Mouse (Mus musculus): ENCODE measurements at regions not wholly inside any gene's neighbourhood (a gene's known extent, or its start where the extent isn't known, plus 50 kb on each side); places are given as distances from the start of the nearest gene placed in this dataset.

DNA sequence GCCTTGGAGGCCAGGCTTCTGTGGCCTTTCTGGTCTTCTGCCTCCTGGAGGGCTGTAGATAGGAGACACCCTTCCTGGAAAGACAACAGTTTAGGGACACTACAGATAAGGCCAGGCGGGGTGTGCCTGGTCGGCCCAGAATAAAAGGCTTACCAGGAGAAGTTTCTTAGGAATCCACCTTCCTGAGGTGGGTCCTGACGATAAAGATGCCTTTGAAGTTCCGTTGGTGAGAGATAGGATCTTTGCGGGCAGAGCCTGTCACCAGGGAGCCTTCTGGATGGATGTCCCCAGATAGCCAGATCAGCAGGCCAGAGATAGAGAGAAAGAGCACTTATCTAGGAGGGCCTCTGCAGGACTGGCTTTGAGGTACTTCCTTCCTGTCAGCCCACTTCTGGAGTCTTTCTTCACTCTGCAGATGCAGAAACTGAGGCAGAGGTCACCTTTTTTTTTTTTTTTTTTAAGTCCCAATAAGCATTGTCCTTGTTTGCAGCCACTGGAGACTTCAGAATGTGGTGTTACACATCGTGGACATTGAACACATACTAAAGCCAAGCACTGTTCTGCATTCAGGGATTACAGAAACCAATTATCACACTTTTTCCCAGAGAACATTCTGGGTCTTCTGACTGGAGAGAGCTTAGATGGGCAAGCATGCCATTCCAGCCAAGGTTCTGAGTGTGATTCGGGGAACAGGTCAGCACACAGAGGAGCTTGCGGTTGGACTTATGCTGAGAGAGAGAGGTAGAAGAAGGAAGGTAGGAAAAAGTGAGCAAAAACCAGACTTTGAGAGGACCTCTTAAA, 1236.3 kb upstream of the A1bg start:
- DNase-seq (ENCODE audit: low read depth), result no peak

DNA sequence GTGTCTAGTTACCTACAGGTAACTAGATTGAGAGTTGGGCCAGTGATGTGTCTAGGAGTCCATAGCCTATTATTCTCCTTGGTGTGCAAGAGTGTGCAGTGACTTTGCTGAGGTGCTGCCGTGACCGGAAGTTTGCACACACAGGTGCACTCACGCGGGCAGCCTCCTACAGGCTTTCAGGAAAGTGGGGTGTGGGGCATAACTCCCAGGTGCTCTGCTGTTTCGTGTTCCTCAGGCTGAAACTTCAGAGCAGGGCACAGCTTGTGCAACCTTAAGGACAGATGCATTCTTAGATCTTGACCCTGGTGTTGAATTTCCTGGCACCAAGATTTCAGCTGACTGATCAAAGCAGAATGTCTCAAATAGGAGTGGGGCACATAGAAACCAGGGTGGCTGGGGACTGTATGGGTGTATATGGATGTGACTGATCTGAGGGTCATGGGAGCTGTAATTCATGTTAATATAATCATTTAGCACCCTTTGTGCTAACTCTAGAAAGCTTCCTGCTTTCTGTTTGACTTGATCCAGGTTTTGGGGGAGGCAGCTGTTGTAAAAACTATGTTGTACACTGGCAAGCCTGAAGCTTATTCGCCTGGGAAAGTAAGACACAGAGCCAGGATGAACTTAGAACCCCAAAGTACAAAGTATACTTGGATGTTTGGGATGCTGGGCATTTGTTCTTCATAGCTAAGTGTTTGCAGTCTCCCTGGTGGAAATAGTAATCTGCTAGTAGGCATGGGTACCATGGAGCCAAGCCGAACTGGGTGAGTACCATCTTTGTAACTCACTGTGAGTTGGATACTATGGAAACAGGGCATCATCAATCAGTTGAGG, 1234.6 kb upstream of the A1bg start:
- no peak for DNase-seq (ENCODE audit: low read depth)

DNA sequence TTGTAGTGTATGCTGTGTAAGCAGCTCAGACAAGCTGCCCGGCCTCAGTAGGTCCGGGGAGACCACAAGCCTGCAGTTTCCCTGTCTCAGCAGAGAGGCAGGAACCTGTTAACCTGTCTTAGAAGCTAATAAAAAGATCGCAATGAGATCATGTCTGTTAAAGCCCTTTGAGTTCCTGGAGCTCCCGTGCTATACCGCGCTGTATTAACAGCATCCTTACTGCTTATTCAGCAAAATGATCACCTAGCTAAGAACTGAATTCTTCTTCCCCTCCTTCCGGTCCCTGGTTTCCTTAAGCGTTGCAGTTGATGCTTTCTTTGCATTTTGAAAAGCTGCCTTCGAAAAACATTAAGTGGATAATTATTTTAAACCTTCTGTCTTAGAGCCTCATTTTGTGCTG, 1230.4 kb upstream of the A1bg start:
- no peak for DNase-seq (ENCODE audit: low read depth)

DNA sequence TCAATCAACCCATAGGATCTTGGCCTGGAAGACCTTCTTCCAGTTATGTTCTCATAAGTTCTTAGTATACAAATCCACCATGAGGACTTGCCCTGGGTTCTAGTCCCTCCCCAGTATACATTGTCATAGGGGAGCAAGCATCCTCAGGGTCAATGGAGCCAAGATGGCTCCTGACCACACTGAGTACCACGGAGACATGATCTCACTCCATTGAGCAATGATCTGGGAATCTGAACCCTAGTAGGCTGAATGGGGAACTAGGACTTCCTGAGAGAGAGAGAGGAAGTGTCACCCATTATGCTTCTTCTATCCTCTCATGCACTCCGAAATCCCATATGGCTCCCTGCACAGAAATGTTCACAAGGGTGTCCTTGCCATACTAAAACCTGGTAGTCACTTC, 1229.3 kb upstream of the A1bg start:
- no peak for DNase-seq (ENCODE audit: low read depth)

DNA sequence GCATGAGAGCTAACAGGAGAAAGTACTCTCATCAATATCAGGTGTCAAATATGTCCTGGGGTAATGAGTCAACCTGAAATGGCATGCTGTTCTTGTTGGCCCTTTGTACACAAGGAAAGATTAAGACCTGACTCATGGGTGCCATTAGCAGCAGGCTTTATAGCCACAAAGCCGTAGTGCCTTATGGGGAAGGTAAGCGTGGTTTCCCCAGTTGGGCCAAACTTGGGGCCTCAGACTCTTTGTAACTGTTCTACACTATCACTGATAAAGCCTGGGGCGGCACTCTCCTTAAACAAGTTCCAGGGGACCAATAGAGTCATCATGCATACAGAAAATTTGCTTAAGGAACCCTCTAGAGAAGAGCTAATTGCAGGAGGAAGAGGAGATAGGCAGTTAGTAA, 1228.9 kb upstream of the A1bg start:
- no peak for DNase-seq (ENCODE audit: low read depth)

DNA sequence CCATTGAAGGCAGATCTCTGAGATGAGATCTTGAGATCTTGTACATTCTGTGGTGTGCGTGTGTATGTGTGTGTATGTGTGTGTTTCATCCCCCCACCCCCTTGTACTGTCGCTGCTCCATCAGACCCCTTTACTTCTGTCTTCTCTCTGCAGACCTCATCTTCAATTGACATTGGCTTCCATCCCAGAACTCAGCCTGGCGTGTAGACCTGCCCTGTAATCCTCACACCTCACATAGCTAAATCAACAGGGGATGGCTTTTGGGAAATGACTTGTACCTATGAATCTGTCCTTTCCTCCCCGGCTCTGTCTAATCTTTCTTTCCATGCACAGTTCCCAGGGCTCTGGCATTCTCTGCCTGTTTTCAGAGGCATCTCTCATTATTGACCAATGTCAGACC, 1227.5 kb upstream of the A1bg start:
- no peak for DNase-seq (ENCODE audit: low read depth)

DNA sequence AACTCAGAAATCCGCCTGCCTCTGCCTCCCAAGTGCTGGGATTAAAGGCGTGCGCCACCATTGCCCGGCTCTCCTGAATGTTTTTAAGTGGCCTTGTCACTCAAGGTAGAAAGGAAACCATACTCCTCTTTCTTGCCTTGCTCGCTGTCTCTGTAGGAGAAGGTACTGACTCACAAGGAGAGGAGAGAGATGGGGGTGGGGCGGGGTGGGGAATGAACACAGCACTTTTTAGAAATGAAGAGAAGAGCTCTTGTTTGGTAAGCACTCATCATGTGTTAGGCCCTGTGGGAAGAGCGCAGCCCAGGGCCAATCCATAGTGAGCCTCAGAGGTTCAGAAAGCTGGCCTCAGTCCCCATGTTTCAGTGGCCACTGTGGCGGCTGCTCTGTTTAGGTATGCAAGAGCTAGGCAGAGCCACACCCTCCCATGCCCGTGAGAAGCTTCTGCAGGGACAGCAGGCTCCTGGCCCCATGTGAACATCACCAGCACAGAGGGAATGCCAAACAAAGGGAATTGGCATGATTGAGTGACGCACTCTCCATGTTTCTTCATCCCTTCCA, 1225.9 kb upstream of the A1bg start:
- no peak for DNase-seq (ENCODE audit: low read depth)

DNA sequence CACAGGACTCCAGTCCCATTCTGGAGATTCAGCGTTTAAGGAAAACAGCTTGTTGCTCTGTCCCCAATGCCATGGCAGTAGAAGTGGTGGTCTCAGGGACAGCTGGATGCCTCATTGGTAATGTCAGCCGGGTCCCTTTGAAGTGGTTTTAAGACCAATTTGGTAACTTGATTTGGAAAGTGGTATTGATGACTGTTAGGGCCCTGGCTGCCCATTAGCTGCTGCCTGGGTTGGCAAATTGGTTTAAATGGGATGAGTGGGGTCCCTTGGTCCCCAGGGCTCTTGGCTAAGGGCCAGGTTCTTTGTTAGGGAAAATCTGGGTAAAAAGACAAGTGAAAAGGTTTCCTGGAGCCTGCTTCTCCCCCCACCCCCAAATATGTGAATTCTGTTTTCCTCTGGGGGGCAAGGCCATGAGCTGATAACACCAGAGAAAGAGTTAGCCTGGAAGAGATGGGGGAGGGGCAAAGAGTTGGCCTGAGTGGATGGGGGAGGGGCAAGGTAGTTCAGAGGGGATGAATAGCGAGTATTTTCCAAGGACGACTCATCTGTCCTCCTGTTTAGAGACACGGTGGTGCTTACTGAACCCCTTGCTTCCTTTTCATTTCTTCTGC, 1224.6 kb upstream of the A1bg start:
- DNase-seq (ENCODE audit: low read depth), result no peak

DNA sequence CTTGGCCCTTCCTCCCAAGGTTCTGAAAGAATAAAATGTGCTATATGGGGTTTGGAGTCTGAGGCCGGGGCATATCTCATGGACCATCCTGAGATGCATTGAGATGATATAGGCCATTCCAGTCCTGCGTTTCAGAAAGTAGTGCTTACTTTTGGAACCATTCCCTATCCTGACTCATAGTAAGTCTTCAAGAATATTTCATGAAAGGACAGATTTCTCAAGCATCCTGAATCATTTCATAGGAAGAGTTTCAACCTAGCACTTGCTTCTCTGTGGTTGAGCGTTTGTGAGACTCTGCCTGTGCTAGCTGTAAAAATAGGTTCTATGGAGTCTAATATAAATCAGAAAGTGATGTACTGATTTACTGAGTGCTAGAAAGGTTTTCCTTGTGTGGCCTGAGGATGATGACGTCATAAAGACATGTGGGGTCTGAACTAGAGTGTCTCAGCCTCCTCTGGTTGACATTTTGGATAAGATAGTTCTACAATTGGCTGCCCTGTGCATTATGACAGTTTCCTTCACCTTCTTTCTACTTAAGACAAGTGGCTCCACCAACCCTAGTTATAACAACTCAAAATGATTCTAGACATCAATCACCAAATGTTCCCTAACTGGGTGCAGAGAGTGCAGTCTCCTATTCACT, 1223.0 kb upstream of the A1bg start:
- DNase-seq (ENCODE audit: low read depth), result no peak

DNA sequence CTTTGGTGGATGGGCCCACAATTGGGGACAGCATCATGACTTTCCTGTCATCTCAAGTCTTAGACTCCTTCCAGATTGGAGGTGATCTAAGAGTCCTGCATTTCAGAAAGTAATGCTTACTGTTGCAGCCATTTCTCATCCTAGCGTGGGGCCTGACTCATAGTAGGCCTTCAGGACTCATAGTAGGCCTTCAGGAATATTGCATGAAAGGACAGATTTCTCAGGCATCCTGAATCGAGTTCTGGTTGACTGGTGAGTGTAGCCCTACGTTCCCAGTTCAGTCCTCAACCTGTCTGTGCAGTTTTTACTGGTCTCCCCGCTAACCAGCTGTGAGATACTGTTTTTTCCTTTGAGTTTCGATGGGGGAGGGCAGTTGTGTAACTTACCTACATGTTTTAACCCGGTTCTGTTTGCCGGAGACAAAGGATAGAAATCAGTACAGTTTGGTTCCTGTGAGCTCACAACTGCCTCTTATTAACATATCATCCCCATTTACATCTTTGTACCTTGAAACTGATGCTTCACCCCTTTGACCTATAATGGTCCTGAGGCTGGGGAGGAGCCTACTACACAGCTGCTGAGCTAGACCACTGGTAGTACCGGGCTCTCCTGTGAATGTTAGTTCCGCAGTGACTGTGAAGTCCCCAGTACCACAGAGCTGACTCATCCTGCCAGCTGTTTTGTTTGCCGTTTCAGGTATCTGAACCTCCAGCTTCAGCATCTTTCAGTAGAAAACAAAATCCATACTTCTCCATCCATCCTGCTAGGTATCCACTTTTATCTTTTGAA, 1222.2 kb upstream of the A1bg start:
- DNase-seq (ENCODE audit: low read depth), result no peak

DNA sequence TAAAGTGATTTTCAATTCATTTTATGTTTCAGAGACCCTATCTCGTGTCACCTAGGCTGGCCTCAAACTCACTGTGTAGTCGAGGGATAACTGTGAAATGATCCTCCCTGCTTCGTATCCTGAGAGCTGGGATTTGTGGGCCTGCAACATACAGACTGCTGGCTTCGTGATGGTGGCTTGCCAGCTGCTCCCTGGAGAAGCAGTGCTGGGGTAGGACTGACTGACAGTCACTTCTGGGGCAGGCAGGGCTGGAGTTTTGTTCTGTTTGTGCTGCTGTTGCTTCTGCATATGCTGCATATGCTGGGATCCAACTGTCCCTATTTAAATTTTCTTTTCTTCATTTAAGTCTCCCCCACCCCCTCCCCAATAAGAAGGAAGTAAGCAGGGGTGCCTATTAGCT, 1217.0 kb upstream of the A1bg start:
- DNase-seq (ENCODE audit: low read depth), result no peak

DNA sequence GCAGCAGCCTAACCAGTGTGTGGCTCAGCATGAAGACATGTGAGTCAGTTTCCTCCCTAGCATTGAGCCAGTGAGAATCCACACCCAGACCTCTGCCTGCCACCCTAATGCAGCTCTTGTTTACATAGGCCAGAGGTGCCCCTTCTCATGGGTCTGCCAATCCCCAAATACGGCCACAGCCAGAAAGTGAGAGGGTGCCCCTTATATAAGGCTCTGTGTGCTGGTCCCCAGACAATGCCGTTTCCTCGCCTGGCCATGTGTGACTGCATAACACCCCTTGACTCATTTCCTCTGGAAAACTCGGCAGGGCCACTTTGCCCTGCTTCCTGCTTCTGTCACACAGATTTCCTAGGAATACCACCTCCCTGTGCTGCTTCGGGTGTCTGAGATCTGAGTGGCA, 1216.4 kb upstream of the A1bg start:
- DNase-seq (ENCODE audit: low read depth), result no peak

DNA sequence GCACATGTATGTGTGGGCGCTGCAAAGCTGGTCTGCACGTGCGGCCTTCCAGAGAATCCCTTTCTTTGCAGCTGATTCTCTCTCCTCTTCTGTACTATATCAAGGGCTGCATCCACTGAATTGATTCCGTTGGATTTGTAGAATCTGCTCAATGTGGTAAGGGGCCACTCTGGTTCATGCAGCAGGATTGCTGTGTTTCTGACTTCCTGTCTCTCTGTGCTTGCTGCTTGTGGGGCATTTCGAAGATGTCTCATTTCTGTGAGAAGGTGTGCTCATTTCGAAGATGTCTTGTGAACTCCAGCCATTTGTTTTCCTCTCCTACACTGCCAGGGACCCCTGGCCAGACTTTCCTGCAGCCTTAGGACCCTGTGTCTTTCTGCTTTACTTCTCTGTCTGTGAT, 1215.9 kb upstream of the A1bg start:
- no peak for DNase-seq (ENCODE audit: low read depth)

DNA sequence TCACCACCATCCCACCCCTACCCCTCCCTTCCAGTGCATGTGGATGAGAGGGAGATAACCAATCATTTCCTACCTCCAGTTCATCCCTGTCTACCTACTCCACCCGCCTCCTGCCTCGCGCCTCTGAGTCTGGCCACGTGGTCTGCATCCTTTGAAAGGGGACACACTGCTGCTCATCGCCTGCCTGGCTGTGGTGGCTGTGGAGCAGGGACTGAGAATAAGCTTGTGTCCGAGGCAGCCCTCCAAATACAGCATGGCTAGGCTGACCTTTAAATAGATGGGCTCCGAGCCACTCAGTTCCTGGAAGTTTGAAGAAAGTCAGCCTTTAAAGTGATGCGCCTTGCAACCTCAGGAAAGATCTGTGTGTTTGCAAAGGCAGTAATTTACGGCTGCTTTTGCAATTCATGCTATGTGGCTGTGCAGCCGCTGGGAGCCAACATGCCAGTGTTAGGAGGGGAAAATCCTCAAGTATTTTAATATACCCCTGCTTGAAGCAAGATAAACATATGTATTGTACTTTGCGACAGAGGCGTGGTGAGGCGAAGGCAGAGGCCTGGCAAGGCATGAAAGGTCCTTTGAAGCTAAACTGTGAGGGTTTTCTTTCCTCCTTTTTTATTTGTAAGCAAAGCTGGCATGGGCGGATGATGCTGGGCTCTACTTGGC, 1214.3 kb upstream of the A1bg start:
- DNase-seq (ENCODE audit: low read depth), result no peak

DNA sequence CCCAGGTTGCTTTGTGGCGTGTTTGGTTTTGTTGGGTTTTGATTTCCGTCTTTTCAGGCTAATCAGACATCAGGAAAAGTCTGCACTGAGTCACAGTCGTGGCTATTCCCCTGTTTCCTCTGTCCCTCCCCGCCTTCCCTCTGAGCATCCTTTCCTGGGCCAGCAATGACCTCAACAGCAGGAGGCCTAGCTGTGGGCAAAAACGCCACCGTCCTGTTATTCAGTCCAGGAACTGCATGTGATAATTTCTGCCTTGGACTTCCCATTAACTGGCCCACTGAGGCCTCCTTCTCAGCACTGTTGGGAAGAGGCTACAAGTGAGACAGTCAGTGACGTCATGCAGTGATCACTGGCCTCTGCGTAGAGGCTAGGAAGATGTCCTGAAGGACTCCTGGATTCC, 1212.0 kb upstream of the A1bg start:
- DNase-seq (ENCODE audit: low read depth), result no peak

DNA sequence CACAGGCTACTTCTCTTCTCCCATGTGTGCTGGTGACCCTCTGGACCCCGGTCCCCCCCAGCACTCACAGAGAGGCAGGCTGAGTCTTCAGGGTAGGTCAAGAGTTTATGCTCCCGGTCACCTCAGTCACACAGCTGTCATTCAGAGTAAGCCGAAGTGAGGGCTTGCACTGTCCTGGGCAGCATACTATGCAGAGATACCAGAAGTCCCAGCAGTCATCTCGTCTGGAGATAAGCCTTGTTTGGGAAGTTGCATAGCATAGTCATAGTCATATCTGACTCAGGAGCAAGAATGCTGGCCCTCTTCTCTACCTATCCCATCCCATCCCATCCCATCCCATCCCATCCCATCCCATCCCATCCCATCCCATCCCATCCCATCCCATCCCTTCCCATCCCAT, 1211.5 kb upstream of the A1bg start:
- no peak for DNase-seq (ENCODE audit: low read depth)

DNA sequence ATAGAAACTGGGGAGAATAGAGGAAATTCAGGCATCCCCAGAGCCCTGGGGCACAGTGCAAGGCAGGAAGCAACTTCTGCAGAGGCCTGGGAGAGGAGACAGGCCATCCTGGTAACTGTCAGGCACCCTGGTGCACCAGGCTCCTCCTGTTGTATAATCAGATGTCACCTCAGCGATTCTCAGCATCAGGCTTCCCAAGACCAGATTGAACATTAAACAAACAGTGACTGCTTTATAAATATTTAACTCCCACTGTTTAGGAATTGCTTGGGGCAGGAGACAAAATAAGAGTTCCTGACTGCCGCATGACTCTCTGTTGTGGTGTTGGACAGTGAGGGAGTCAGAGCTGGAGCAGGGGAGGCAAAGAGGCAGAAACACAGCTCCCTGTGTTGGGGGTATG, 1210.1 kb upstream of the A1bg start:
- DNase-seq (ENCODE audit: low read depth), result no peak

DNA sequence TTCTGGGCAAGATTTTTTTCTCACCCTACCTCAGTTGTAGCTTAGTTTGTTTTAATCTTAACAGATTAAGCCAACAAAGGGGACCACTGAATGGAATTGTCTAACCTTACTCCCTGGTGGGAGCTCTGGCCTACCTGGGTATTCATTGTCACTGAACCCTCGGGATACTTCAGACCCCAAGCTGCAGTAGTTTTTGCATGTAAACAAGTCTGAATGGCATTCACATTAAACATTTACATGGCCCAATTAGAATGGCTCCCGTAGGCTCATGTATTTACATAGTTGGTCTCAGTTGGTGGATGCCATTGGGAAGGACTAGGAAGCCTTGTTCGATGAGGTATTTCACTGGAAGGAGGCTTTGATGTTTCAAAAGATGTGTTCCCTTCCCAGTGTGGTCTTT, 1208.9 kb upstream of the A1bg start:
- DNase-seq (ENCODE audit: low read depth), result no peak

DNA sequence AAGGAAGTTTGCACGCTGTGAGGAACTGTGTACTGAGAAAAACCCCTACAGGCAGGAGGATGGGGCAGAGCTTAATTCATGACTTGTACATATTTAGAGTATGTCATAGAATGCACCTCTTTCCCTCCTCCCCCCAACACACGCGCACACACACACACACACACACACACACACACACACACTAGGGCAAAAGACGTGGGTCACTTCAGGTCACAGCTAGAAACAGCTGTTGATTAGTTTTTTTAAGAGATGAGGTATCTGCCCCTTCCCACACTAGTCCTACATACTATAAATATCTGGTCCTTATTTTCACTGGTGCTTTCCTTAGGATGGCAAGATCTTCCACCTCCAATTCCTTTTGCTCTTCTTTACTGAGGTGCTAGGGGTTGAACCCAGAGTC, 1207.7 kb upstream of the A1bg start:
- no peak for DNase-seq (ENCODE audit: low read depth)

DNA sequence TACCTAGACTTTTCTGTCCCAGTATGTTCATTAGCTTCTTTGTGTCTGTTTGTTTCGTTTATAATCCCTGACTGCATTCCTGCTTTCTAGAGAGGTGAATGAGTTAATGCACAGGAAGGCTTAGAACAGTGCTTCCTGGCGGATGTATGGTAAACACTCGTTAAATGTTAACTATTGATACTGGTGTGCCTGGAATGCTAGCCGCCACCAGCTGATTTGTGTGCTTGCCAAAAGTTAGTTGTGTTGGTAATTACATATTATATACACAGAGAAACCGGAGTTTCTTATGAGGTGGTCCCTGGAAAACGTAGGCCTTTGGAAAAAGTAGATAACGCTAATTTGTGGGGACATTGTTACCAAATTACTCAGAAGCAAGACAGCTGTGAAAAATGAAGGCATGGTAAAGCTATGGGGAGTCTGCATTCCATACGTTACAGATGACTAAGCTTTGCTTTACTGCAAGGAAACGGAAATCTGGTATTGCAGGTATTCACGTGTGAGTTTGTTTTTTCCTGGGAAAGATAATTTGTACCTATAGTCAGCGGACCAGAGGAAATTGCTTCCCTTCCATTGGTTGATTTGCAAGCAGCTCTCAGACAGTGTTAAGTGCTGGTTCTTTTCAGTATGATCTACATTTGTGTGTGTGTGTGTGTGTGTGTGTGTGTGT, 1205.9 kb upstream of the A1bg start:
- DNase-seq (ENCODE audit: low read depth), result no peak
